Mouse (Mus musculus) CH12.LX (cell line): ENCODE measurements around the gene Adamts15. TPM values are rescaled to one million over a fixed set of nuclear protein-coding genes. Genes with fewer than 3 reads are reported as not detected.

Experiments
- DNase-seq: peaks from one replicate; pipeline ENCODE4 v3.0.0-alpha.2; 2013; ENCODE audit errors: extremely low read depth
- H3K27ac ChIP-seq: 2 replicates; pipeline ENCODE4 v1.5.1; 2012; ENCODE audit warnings: low read depth, mild to moderate bottlenecking, control low read depth, moderate library complexity; ENCODE audit not compliant: insufficient read depth
- H3K27me3 ChIP-seq: replicated peaks from 2 replicates; pipeline ENCODE3; 2012; ENCODE audit warnings: inconsistent platforms
- H3K36me3 ChIP-seq, 2 experiments: replicated peaks in 1 of 2; 2 replicates each; pipeline versions ENCODE3 to v1.6.1; 2012; ENCODE audit warnings: inconsistent platforms in 1 of 2, low read length in 1 of 2, mild to moderate bottlenecking in 1 of 2, mixed read lengths in 1 of 2, moderate library complexity in 1 of 2; ENCODE audit not compliant: control insufficient read depth in 1 of 2, insufficient read depth in 1 of 2
- H3K4me1 ChIP-seq, 2 experiments: 2 replicates each; pipeline ENCODE4 v1.6.1; 2012; ENCODE audit warnings: inconsistent platforms in 1 of 2, moderate library complexity in 1 of 2; ENCODE audit not compliant: insufficient read depth in 2 of 2, control insufficient read depth in 1 of 2
- H3K4me2 ChIP-seq: 2 replicates; pipeline ENCODE4 v1.6.1; 2012; ENCODE audit warnings: low read depth, mild to moderate bottlenecking, control low read depth; ENCODE audit not compliant: poor library complexity, insufficient read depth, severe bottlenecking
- H3K4me3 ChIP-seq, 3 experiments: fragments of 150-350 bp in 1 of 3; sonication (generic) in 1 of 3; replicated peaks in 1 of 3; 2 replicates each; pipeline versions ENCODE3 to v1.5.1; 2011 to 2012; ENCODE audit warnings: low read depth in 2 of 3, low read length in 2 of 3, mild to moderate bottlenecking in 2 of 3, moderate library complexity in 2 of 3, control low read depth in 1 of 3, improper control_type of control experiment in 1 of 3, inconsistent platforms in 1 of 3, mixed read lengths in 1 of 3; ENCODE audit not compliant: poor library complexity in 1 of 3
- H3K79me2 ChIP-seq: replicated peaks from 2 replicates; pipeline ENCODE4 v1.6.1; 2012; ENCODE audit warnings: mild to moderate bottlenecking, moderate library complexity; ENCODE audit not compliant: control insufficient read depth, poor library complexity, insufficient read depth, severe bottlenecking; ENCODE audit errors: extremely low read depth
- H3K9ac ChIP-seq: 2 replicates; pipeline ENCODE4 v1.6.1; 2012; ENCODE audit warnings: low read depth, mild to moderate bottlenecking, control low read depth, moderate library complexity; ENCODE audit not compliant: insufficient read depth
- H3K9me3 ChIP-seq: replicated peaks from 2 replicates; pipeline ENCODE3; 2012; ENCODE audit warnings: low read length, inconsistent platforms, mixed read lengths
- CHD1 ChIP-seq: IDR thresholded peaks from 2 replicates; pipeline ENCODE4 v1.6.1; 2012; ENCODE audit warnings: low read depth, low read length, improper control_type of control experiment, inconsistent platforms
- ELF1 ChIP-seq: IDR thresholded peaks from 2 replicates; pipeline ENCODE4 v1.6.1; 2014; ENCODE audit warnings: low read depth, mild to moderate bottlenecking, inconsistent platforms, low read length, improper control_type of control experiment
- HCFC1 ChIP-seq: IDR thresholded peaks from 2 replicates; pipeline ENCODE4 v1.6.1; 2012; ENCODE audit warnings: low read depth, mild to moderate bottlenecking, inconsistent platforms, low read length, improper control_type of control experiment
- IRF4 ChIP-seq: IDR thresholded peaks from 2 replicates; pipeline ENCODE4 v1.6.1; 2014; ENCODE audit warnings: low read depth, mild to moderate bottlenecking, inconsistent platforms, low read length, improper control_type of control experiment
- MAFK ChIP-seq: IDR thresholded peaks from 2 replicates; pipeline ENCODE4 v1.6.1; 2011; ENCODE audit warnings: low read length, improper control_type of control experiment; ENCODE audit not compliant: insufficient replicate concordance
- MAX ChIP-seq: IDR thresholded peaks from 2 replicates; pipeline ENCODE4 v1.6.1; 2011; ENCODE audit warnings: low read length, improper control_type of control experiment
- MAZ ChIP-seq: IDR thresholded peaks from 2 replicates; pipeline ENCODE4 v1.6.1; 2012; ENCODE audit warnings: low read depth, mild to moderate bottlenecking, inconsistent platforms, low read length, improper control_type of control experiment, moderate library complexity
- MEF2A ChIP-seq: IDR thresholded peaks from 2 replicates; pipeline ENCODE4 v1.6.1; 2014; ENCODE audit warnings: low read depth, mild to moderate bottlenecking, inconsistent platforms, low read length, improper control_type of control experiment, borderline replicate concordance
- MYC ChIP-seq: IDR thresholded peaks from 2 replicates; pipeline ENCODE4 v1.6.1; 2011; ENCODE audit warnings: low read depth, mild to moderate bottlenecking, improper control_type of control experiment, low read length
- NELFE ChIP-seq: IDR thresholded peaks from 2 replicates; pipeline ENCODE4 v1.6.1; 2011; ENCODE audit warnings: low read depth, low read length, improper control_type of control experiment
- NRF1 ChIP-seq: IDR thresholded peaks from 2 replicates; pipeline ENCODE4 v1.6.1; 2014; ENCODE audit warnings: low read depth, mild to moderate bottlenecking, inconsistent platforms, low read length, improper control_type of control experiment, moderate library complexity
- PAX5 ChIP-seq: IDR thresholded peaks from 2 replicates; pipeline ENCODE4 v1.6.1; 2012; ENCODE audit warnings: low read length, inconsistent platforms, mixed read lengths
- POLR2AphosphoS2 ChIP-seq: IDR thresholded peaks from 2 replicates; pipeline ENCODE4 v1.6.1; 2011; ENCODE audit warnings: low read depth, low read length, improper control_type of control experiment
- RAD21 ChIP-seq: IDR thresholded peaks from 2 replicates; pipeline ENCODE4 v1.6.1; 2011; ENCODE audit warnings: low read depth, mild to moderate bottlenecking, low read length, improper control_type of control experiment, moderate library complexity
- RCOR1 ChIP-seq: conservative IDR thresholded peaks from 2 replicates; pipeline ENCODE4 v1.6.1; 2012; ENCODE audit warnings: low read depth, mild to moderate bottlenecking, inconsistent platforms, low read length, improper control_type of control experiment
- TBP ChIP-seq: conservative IDR thresholded peaks from 2 replicates; pipeline ENCODE4 v1.6.1; 2011; ENCODE audit warnings: low read depth, low read length, improper control_type of control experiment
- TCF12 ChIP-seq: IDR thresholded peaks from 2 replicates; pipeline ENCODE4 v1.6.1; 2014; ENCODE audit warnings: low read depth, mild to moderate bottlenecking, inconsistent platforms, low read length, improper control_type of control experiment
- USF1 ChIP-seq: IDR thresholded peaks from 2 replicates; pipeline ENCODE4 v1.6.1; 2014; ENCODE audit warnings: low read depth, mild to moderate bottlenecking, inconsistent platforms, low read length, improper control_type of control experiment
- ZC3H11A ChIP-seq: IDR thresholded peaks from 2 replicates; pipeline ENCODE4 v1.6.1; 2012; ENCODE audit warnings: low read depth, mild to moderate bottlenecking, inconsistent platforms, low read length, improper control_type of control experiment
- dilution Hi-C: fragments of 300-500 bp; cut with MboI; formaldehyde crosslinking; loops from 2 replicates; pipeline ENCODE4 v1.14.3; 2020; ENCODE audit warnings: low sequenced_read_pairs; ENCODE audit not compliant: extremely low pct_unique_long_range_greater_than_20kb, extremely low pct_ligation_motif_present
- in situ Hi-C: fragments of 300-500 bp; cut with MboI; formaldehyde crosslinking; loops from 3 replicates; pipeline ENCODE4 v1.14.3; 2019; ENCODE audit warnings: low sequenced_read_pairs, low pct_ligation_motif_present, low pct_unique_long_range_greater_than_20kb, mixed read lengths
- polyA plus RNA-seq: library from polyadenylated mRNA; unstranded; fragments of >175 nt; gene quantifications from 2 replicates; pipeline ENCODE4 v1.2.1, GENCODE M21; 2012; ENCODE audit warnings: low read depth; ENCODE audit not compliant: insufficient read length
- total RNA-seq, 2 experiments: library from RNA; depleted of rRNA; stranded (reverse); fragments of 300-350 nt in 1 of 2; fragments of >200 nt in 1 of 2; gene quantifications; 2 replicates each; pipeline ENCODE4 v1.2.3; 2012 to 2014

Adamts15 gene
- total and polyA plus RNA-seq, 3 experiments, result not detected

GRCm38 (mm10) chr9:30851841-30852240, 70.4 kb downstream of the Adamts15 start:
- no peak overlapping the region for H3K4me3 ChIP-seq
- no peak overlapping the region for H3K27ac ChIP-seq
- no peaks in the 10 kb centered on the region for H3K9me3 ChIP-seq
- no peak for TF ChIP-seq IRF4
- TF ChIP-seq MAFK, result no peak
- H3K79me2 ChIP-seq, result no peaks in the 10 kb centered on the region
- no peak for DNase-seq
- no peak overlapping the region for H3K4me2 ChIP-seq
- dilution Hi-C loops (no loop called here), in situ Hi-C loops (no loop called here)
- H3K27me3 ChIP-seq, result no peaks in the 10 kb centered on the region
- no peaks in the 10 kb centered on the region for H3K36me3 ChIP-seq
- H3K4me1 ChIP-seq, result peaks cover 0 to 7% of the 10 kb centered on the region in 2 experiments; a peak in 2 of 4 replicates
- no peak overlapping the region for H3K9ac ChIP-seq

GRCm38 (mm10) chr9:30849951-30850350, 72.3 kb downstream of the Adamts15 start:
- Histone ChIP-seq H3K9ac (no peak overlapping the region), H3K9me3 (no peaks in the 10 kb centered on the region), H3K4me2 (no peak overlapping the region), H3K79me2 (no peaks in the 10 kb centered on the region), H3K27me3 (no peaks in the 10 kb centered on the region)
- in situ Hi-C loops, result no loop called here
- no peak for DNase-seq
- dilution Hi-C loops, result no loop called here
- no peak for TF ChIP-seq ELF1
- TF ChIP-seq CHD1, result no peak
- TF ChIP-seq TCF12, result no peak
- TF ChIP-seq POLR2AphosphoS2, result no peak
- no peak for TF ChIP-seq MEF2A
- no peak for TF ChIP-seq TBP
- TF ChIP-seq IRF4, result no peak
- TF ChIP-seq NELFE, result no peak
- TF ChIP-seq PAX5, result no peak
- TF ChIP-seq HCFC1, result no peak
- TF ChIP-seq USF1, result no peak
- no peak for TF ChIP-seq RAD21
- TF ChIP-seq NRF1, result no peak
- TF ChIP-seq MAZ, result no peak
- TF ChIP-seq MAX, result no peak
- TF ChIP-seq MYC, result no peak
- TF ChIP-seq RCOR1, result no peak
- TF ChIP-seq ZC3H11A, result no peak
- TF ChIP-seq, all 38 proteins: peak for 0
- Histone ChIP-seq H3K27ac (no peak overlapping the region), H3K4me3 (no peak overlapping the region), H3K4me1 (peaks cover 0 to 7% of the 10 kb centered on the region in 2 experiments; a peak in 2 of 4 replicates), H3K36me3 (no peaks in the 10 kb centered on the region)
